Mouse (Mus musculus): Measurements from ENCODE around the gene Ctbp2. TPM values are rescaled to one million over a fixed set of nuclear protein-coding genes. Genes with fewer than 3 reads are reported as not detected.

The Ctbp2 gene
- polyA plus RNA-seq, 1 experiment from 2014 or later: 91.0 TPM

DNA sequence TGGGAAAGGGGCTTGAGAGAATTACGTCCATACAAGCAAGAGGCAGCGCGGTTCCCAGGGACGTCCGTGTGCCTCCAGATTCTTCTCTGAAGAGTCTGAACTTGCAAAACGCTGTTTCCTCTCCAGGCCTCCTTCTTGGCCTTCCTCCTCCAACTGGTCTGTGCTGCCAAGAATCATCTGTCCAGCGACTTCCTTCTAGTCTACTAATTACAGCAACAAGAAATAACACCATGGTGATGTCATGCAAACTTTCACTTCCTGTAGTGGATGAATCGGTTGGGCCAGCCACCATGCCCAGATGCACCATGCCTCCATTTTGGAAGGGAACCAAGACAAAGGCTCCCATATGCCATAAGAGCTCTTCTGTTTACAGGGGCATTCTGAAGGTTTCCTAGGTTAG lies 71.3 kb downstream of the Ctbp2 start:
- Histone ChIP-seq H3K4me3 (replicated peaks) (no peak overlapping the region), H3K9me3 (no peaks in the 10 kb centered on the region), H3K36me3 (peaks cover 22% of the 10 kb centered on the region), H3K27ac (no peak overlapping the region), H3K4me2 (replicated peaks) (no peak overlapping the region), H3K27me3 (no peaks in the 10 kb centered on the region), H3K9ac (replicated peaks) (no peak overlapping the region), H3K4me1 (replicated peaks) (no peaks in the 10 kb centered on the region)
- WGBS: 93% methylated on average over 8 of the region's 8 CpGs
- no peak for ATAC-seq

DNA sequence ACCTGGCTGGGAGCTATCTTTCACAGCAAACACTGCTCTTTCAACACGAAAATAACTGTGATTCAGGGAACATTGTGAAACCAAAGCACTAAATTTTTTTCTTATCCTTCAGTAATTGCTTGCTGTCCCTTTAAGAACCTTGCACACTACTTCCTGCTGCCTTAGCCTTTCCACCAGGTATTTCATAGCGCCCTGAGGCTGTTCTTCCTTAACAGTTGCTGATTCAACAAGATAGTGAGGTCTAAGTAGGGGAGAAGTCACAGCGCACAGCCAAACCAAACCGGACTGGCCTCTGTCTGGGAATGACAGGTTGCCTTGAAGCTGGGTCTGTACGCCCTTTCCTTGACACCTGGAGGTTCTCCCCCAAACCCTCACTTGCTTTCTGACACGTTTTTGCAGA lies 73.5 kb downstream of the Ctbp2 start:
- Histone ChIP-seq H3K9ac (replicated peaks) (no peak overlapping the region), H3K9me3 (no peaks in the 10 kb centered on the region), H3K4me2 (replicated peaks) (no peak overlapping the region), H3K36me3 (peaks cover 19% of the 10 kb centered on the region), H3K4me1 (replicated peaks) (no peaks in the 10 kb centered on the region), H3K27ac (no peak overlapping the region), H3K4me3 (replicated peaks) (no peak overlapping the region), H3K27me3 (no peaks in the 10 kb centered on the region)
- no peak for ATAC-seq
- WGBS: 89% methylated on average over 6 of the region's 6 CpGs

DNA sequence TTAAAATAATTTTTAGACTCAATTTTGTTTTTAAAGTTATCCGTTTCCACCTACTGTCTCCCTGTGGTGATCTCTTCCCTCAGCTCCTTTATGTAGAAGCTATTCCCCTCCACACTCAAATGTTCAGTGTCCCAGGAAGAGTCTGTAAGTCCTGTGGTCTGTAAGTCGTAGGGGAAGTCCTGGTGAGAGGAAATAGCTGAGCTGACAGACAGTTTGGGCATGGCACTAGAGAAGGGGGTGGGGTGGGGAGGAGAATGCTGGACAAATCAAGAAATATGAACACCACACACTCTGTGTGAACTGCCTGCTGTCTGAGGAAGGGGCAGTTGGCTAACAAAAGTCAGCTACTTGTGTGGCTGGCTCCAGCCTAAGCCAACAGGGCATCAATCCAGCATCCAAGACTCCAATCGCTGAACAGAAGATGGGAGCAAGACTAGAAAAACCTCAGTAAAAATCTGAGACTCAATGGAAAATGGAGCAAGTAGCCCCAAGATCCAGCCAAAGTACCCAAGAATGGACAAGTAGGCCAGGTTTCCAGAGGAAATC lies 76.0 kb downstream of the Ctbp2 start:
- Histone ChIP-seq H3K27me3 (no peaks in the 10 kb centered on the region), H3K4me2 (replicated peaks) (no peak overlapping the region), H3K4me1 (replicated peaks) (no peaks in the 10 kb centered on the region), H3K9ac (replicated peaks) (no peak overlapping the region), H3K27ac (no peak overlapping the region), H3K4me3 (replicated peaks) (no peak overlapping the region), H3K9me3 (no peaks in the 10 kb centered on the region), H3K36me3 (peaks cover 13% of the 10 kb centered on the region)
- WGBS: 93% methylated on average over 3 of the region's 3 CpGs
- no peak for ATAC-seq

DNA sequence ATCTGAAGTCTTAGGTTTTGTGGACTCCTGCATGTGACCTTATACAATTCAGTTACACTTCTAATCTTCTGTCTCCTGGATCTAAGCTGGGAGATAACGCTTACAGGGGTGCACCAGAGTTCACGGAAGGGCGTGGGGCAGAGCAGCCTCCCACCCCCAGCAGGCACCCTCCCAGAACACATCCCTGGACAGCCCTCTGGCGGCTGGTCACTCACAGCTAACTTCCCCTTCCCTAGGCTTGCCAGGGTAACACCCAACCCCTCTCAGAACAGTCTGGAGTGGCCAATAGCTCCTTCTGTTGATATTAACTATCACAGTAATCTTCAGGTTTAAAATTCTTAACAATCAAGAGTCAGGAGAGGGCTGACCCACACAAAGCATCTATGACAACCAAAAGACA lies 76.9 kb downstream of the Ctbp2 start:
- no peaks in the 10 kb centered on the region for H3K4me1 ChIP-seq (replicated peaks)
- no peak overlapping the region for H3K9ac ChIP-seq (replicated peaks)
- H3K27me3 ChIP-seq: no peaks in the 10 kb centered on the region
- no peaks in the 10 kb centered on the region for H3K9me3 ChIP-seq
- ATAC-seq: no peak
- H3K4me2 ChIP-seq (replicated peaks): no peak overlapping the region
- H3K36me3 ChIP-seq: peaks cover 6% of the 10 kb centered on the region
- no peak overlapping the region for H3K27ac ChIP-seq
- 88% methylated on average over 4 of the region's 4 CpGs for WGBS
- no peak overlapping the region for H3K4me3 ChIP-seq (replicated peaks)

DNA sequence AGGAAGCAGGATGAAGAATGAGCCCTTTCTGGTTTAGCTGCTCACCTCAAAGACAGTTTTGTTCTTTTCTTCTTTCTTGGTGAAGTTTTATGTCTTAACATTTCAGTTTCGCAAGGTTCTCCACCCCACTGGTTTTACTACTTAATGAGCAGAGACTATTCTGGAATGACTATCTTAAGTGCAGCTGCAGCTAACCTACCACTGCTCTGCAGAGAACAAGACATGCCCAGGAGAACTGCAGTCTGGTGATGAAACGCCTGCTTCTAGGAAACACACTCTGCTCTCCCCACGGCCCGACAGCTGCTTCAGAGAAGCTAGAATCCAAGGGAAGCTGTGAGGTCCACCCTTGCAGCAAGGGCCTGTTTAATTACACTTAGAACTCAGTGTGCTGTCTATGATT lies 79.4 kb downstream of the Ctbp2 start:
- Histone ChIP-seq H3K27ac (no peak overlapping the region), H3K9me3 (no peaks in the 10 kb centered on the region), H3K27me3 (no peaks in the 10 kb centered on the region), H3K4me1 (replicated peaks) (peaks cover 10% of the 10 kb centered on the region), H3K4me3 (replicated peaks) (no peak overlapping the region), H3K36me3 (no peaks in the 10 kb centered on the region), H3K4me2 (replicated peaks) (no peak overlapping the region), H3K9ac (replicated peaks) (no peak overlapping the region)
- 87% methylated on average over 4 of the region's 4 CpGs for WGBS
- ATAC-seq: no peak

DNA sequence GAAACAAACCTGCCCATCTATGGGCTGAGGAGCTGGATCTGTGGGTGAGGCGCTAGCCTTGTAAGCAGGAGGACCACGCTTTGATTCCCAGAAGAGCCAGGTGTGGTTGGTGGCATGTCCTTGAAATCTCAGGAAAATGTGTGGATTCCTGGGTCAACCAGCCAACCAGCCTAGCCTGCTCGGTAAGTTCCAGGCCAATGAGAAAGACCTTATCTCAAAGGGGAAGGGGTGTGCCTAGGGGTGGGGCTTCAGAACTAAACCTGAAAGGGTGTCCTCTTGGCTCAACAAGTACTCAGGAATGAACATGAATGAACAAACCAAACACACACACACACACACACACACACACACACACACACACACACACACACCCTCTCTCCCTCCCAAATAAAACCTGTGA lies 82.4 kb downstream of the Ctbp2 start:
- H3K4me2 ChIP-seq (replicated peaks): no peak overlapping the region
- no peak for ATAC-seq
- H3K27me3 ChIP-seq: no peaks in the 10 kb centered on the region
- H3K27ac ChIP-seq: no peak overlapping the region
- peaks cover 24% of the 10 kb centered on the region for H3K4me1 ChIP-seq (replicated peaks)
- no peak overlapping the region for H3K4me3 ChIP-seq (replicated peaks)
- H3K9me3 ChIP-seq: no peaks in the 10 kb centered on the region
- WGBS: 82% methylated on average over 3 of the region's 3 CpGs
- no peak overlapping the region for H3K9ac ChIP-seq (replicated peaks)
- no peaks in the 10 kb centered on the region for H3K36me3 ChIP-seq

DNA sequence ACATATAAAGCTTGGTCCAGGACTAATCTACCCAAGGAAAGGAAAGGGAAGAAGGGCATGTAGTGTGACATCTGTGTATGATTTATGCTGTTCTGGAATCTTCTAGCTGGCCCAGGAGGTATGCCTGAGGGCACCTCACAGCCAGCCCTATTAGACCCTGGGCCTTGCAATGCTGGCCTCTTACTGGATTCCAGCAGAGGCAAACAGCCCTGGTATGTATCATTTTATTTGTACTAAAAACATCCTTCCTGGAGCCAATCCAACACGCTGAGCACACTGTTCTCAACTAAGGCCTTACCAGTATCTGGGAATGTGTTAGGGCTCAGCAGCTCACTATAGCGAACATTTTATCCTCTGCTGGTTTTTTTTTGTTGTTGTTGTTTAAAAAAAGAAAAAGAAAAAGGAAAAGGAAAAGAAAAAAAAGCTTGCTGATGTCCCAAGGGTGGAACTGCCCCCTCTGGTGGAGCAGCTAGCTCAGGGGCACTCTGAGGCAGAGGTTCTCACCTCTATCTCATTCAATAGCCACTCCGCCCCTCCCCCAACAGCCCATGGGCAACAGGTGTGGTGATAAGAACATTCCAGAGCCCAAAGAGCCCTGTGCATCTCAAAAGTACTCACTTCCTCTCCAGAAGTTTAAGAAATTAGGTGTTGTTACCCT lies 83.3 kb downstream of the Ctbp2 start:
- H3K36me3 ChIP-seq: no peaks in the 10 kb centered on the region
- peaks cover 33% of the 10 kb centered on the region for H3K4me1 ChIP-seq (replicated peaks)
- 82% methylated on average over 3 of the region's 3 CpGs for WGBS
- no peaks in the 10 kb centered on the region for H3K27me3 ChIP-seq
- H3K4me3 ChIP-seq (replicated peaks): no peak overlapping the region
- H3K27ac ChIP-seq: no peak overlapping the region
- H3K9ac ChIP-seq (replicated peaks): no peak overlapping the region
- H3K9me3 ChIP-seq: no peaks in the 10 kb centered on the region
- ATAC-seq: no peak
- no peak overlapping the region for H3K4me2 ChIP-seq (replicated peaks)

DNA sequence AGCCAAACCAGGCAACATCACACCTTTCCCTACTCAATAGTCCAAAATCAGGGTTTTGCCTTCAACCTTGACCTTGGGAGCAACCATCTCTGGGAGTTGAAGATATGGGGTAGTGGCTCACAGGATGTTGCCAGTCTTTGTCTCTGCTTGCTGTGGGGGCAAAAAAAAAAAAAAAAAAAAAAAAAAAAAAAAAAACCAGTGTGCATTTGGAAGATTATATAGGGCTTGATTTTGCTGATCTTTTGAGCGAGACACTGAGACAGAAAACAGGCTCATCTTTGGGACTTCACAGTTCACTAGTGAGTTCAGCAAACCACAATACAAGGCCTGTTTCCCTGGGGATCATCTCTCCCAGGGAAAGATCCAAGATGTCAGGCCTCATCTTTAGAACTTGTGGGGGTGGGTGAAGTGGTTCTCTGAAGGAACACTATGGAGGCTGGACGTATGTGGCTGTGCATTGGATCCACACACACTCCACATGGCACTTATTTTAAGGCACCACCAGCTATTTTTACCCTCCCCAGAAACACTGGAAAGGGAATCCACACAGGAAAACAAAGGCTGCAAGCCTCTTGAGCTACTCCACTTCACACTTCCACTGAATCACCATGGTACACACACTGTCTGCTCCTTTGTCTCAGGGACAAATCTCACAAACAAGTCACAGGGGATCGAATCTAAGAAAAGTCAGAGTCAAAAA lies 84.4 kb downstream of the Ctbp2 start:
- Histone ChIP-seq H3K9ac (replicated peaks) (no peak overlapping the region), H3K9me3 (no peaks in the 10 kb centered on the region), H3K4me2 (replicated peaks) (no peak overlapping the region), H3K36me3 (no peaks in the 10 kb centered on the region), H3K27ac (no peak overlapping the region), H3K4me3 (replicated peaks) (no peak overlapping the region), H3K27me3 (no peaks in the 10 kb centered on the region), H3K4me1 (replicated peaks) (peaks cover 42% of the 10 kb centered on the region)
- WGBS: 82% methylated on average over 3 of the region's 3 CpGs
- no peak for ATAC-seq

DNA sequence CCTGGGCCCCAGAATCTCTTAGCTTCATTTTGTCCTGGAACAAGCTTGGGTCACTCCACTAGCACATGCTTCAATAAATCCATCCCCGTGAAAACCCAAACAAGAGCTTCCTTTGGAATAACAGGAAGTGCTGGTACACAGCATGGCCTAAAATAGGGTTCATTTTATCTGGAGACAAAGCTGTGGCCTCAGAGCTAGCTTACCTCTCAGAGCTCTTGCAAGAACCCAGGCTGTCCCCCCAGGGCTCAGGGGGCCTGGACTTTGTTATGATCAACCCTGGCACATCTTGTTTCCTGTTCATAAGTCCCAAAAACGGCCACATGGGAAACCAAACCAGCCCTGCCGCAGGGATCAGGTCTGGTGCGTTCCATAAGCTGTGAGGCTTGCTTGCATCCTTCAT lies 86.5 kb downstream of the Ctbp2 start:
- Histone ChIP-seq H3K4me1 (replicated peaks) (peaks cover 62% of the 10 kb centered on the region), H3K36me3 (no peaks in the 10 kb centered on the region), H3K9ac (replicated peaks) (no peak overlapping the region), H3K27ac (no peak overlapping the region), H3K27me3 (no peaks in the 10 kb centered on the region), H3K9me3 (no peaks in the 10 kb centered on the region), H3K4me2 (replicated peaks) (no peak overlapping the region), H3K4me3 (replicated peaks) (no peak overlapping the region)
- ATAC-seq: no peak
- WGBS: 59% methylated on average over 4 of the region's 4 CpGs

DNA sequence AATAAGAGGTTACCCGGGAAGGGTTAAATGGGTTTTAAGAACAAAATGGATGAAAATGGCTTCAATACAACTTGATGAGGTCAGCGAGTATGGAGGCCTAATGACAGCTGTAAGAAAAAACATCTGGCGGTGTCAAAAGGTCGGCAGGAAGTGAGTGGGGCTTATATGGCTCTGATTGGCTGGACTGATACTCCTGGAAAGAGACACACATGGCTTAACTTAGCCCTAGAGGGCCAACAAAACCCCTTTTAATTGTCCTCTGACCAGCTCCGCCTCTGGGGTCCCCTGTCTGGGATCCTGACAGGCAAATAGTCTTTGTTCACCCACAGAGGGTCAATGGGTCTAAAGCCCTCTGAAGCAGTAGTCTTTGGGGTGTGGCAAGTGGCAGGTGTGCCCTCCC lies 86.9 kb downstream of the Ctbp2 start:
- Histone ChIP-seq H3K36me3 (no peaks in the 10 kb centered on the region), H3K4me2 (replicated peaks) (no peak overlapping the region), H3K9me3 (no peaks in the 10 kb centered on the region), H3K4me3 (replicated peaks) (no peak overlapping the region), H3K27me3 (no peaks in the 10 kb centered on the region), H3K9ac (replicated peaks) (no peak overlapping the region), H3K27ac (no peak overlapping the region), H3K4me1 (replicated peaks) (peaks cover 62% of the 10 kb centered on the region)
- 52% methylated on average over 5 of the region's 5 CpGs for WGBS
- ATAC-seq: no peak

DNA sequence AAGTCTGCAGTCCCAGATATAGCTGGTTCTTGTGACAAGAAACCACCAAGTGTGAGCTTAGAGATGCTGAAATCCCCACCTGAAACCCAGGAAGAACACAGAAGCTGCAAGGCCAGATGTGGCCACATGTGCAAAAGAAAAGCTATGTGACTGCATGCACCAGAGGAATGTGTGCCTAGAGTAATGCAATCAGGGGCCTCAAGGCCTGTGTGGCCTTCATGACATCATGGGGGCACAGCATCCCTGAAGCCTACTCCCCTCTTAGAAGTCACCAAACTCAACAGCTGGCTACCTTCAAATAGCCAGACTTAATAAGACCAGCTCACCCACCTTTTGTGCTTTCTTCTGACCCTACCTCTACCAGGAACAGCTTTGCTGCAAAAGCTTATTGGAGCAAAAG lies 88.3 kb downstream of the Ctbp2 start:
- H3K27me3 ChIP-seq: no peaks in the 10 kb centered on the region
- no peak overlapping the region for H3K4me3 ChIP-seq (replicated peaks)
- no peak for ATAC-seq
- H3K36me3 ChIP-seq: no peaks in the 10 kb centered on the region
- no peak overlapping the region for H3K27ac ChIP-seq
- H3K9ac ChIP-seq (replicated peaks): no peak overlapping the region
- H3K4me2 ChIP-seq (replicated peaks): no peak overlapping the region
- no peaks in the 10 kb centered on the region for H3K9me3 ChIP-seq
- peaks cover 62% of the 10 kb centered on the region for H3K4me1 ChIP-seq (replicated peaks)

DNA sequence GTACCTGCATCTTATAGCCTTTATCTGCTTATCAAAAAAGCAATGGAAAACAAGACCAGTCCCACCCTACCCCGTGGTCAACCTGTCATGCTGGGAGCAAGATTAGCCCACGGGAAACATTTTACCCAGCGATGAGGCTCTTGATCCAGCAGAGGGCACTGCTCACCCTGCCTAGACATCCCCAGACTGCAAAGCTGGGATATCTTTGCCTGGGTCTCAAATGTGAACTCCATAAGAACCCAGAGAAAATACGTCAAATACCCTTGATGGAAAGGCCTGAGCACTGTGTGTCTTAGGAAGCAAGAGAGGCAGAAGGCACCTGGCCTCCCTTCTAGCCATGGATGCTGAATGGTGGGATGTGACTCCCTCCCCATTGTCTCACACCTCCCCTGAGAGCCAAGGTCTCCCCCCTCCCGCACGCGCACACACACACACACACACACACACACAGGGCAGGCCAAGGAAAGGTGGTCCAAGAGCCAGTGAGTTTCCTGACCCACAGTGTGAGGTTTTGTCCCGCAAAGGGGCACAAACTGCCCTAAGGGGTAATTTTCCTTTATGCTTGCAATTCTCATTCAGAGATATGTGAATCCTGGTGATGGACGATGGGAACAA lies 91.5 kb downstream of the Ctbp2 start:
- H3K9me3 ChIP-seq: no peaks in the 10 kb centered on the region
- H3K36me3 ChIP-seq: no peaks in the 10 kb centered on the region
- H3K27ac ChIP-seq: 0 out of 2 replicates have a peak overlapping the region, but pooled peaks have one; percentile 35
- no peak overlapping the region for H3K9ac ChIP-seq (replicated peaks)
- H3K4me1 ChIP-seq (replicated peaks): peaks cover 51% of the 10 kb centered on the region
- no peak overlapping the region for H3K4me3 ChIP-seq (replicated peaks)
- H3K4me2 ChIP-seq (replicated peaks): no peak overlapping the region
- 40% methylated on average over 9 of the region's 9 CpGs for WGBS
- ATAC-seq: peak; percentile 72
- no peaks in the 10 kb centered on the region for H3K27me3 ChIP-seq

Measured in midbrain, embryonic 13.5 days (tissue).